Mouse (Mus musculus) common myeloid progenitor, adult 5-6 weeks (primary cell): ENCODE data around the gene Zcchc24. TPM values are rescaled to one million over a fixed set of nuclear protein-coding genes. Genes with fewer than 3 reads are reported as not detected.
"Not testable (repeated sequence)": the region's sequence is repeated elsewhere in the genome, so short reads cannot be mapped to it uniquely, and the experiment has no call there.

Experiments
- ATAC-seq: replicated peaks from 2 replicates; pipeline ENCODE4 v1.8.0; 2016; ENCODE audit warnings: low read depth, mild to moderate bottlenecking, moderate TSS enrichment, inconsistent platforms; ENCODE audit not compliant: poor library complexity, severe bottlenecking
- total RNA-seq: library from RNA; stranded (forward); fragments of 200-1000, 187-1606 nt; gene quantifications from 2 replicates; pipeline ENCODE4 v1.2.3, GENCODE M21; 2017

Zcchc24 gene
- 1.8 and 3.7 TPM in 2 replicates for total RNA-seq

- ATAC-seq = peak; percentile 65
Measured at GRCm38 (mm10) chr14:25768915-25769625, at the start of gene Zcchc24. Gene Zcchc24, minus strand, starts transcription at chr14:25769039.

GRCm38 (mm10) chr14:25816416-25816815, 47.6 kb upstream of the Zcchc24 start:
- ATAC-seq = peak; percentile 96

GRCm38 (mm10) chr14:25814140-25814539, 45.3 kb upstream of the Zcchc24 start:
- no peak for ATAC-seq

GRCm38 (mm10) chr14:25811026-25811425, 42.2 kb upstream of the Zcchc24 start:
- not testable (repeated sequence) for ATAC-seq

- 0 out of 2 replicates have a peak, but pooled peaks have one; percentile 32 for ATAC-seq
Measured at GRCm38 (mm10) chr14:25806561-25806960, 37.7 kb upstream of the Zcchc24 start.

- ATAC-seq = no peak
Measured at GRCm38 (mm10) chr14:25805871-25806270, 37.0 kb upstream of the Zcchc24 start.

- ATAC-seq = no peak
Measured at GRCm38 (mm10) chr14:25803246-25803809, 34.5 kb upstream of the Zcchc24 start.

- ATAC-seq = no peak
Measured at GRCm38 (mm10) chr14:25802511-25802910, 33.7 kb upstream of the Zcchc24 start.

GRCm38 (mm10) chr14:25800166-25800960, 31.5 kb upstream of the Zcchc24 start:
- peak; percentile 96 for ATAC-seq

- ATAC-seq = no peak
Measured at GRCm38 (mm10) chr14:25796619-25797018, 27.8 kb upstream of the Zcchc24 start.

GRCm38 (mm10) chr14:25795561-25796174, 26.8 kb upstream of the Zcchc24 start:
- ATAC-seq = peak; percentile 37

- no peak for ATAC-seq
Measured at GRCm38 (mm10) chr14:25795067-25795466, 26.2 kb upstream of the Zcchc24 start.

- no peak for ATAC-seq
Measured at GRCm38 (mm10) chr14:25794331-25794730, 25.5 kb upstream of the Zcchc24 start.

- ATAC-seq = no peak
Measured at GRCm38 (mm10) chr14:25790768-25791302, 22.0 kb upstream of the Zcchc24 start.

GRCm38 (mm10) chr14:25789946-25790345, 21.1 kb upstream of the Zcchc24 start:
- ATAC-seq = no peak

GRCm38 (mm10) chr14:25789207-25789606, 20.4 kb upstream of the Zcchc24 start:
- peak; percentile 87 for ATAC-seq

GRCm38 (mm10) chr14:25788201-25788600, 19.4 kb upstream of the Zcchc24 start:
- ATAC-seq = 0 out of 2 replicates have a peak, but pooled peaks have one; percentile 16

GRCm38 (mm10) chr14:25787387-25787910, 18.6 kb upstream of the Zcchc24 start:
- no peak for ATAC-seq

GRCm38 (mm10) chr14:25786959-25787358, 18.1 kb upstream of the Zcchc24 start:
- no peak for ATAC-seq

- ATAC-seq = peak; percentile 49
Measured at GRCm38 (mm10) chr14:25785210-25785609, 16.4 kb upstream of the Zcchc24 start.
